Mouse (Mus musculus) limb, embryonic 11.5 days (tissue): ENCODE data around the gene Pde1a. TPM values are rescaled to one million over a fixed set of nuclear protein-coding genes. Genes with fewer than 3 reads are reported as not detected.

Experiments used
- ATAC-seq: fragments of 200-750 bp; cut with Nextera tagmentation; 2 replicates; pipeline ENCODE4 v1.8.0; 2017; ENCODE audit warnings: low read depth; ENCODE audit not compliant: insufficient number of reproducible peaks, low FRiP score, low TSS enrichment
- DNase-seq: peaks from one replicate; pipeline ENCODE4 v3.0.0-alpha.2; 2015; ENCODE audit warnings: low spot score
- H3K27ac ChIP-seq: fragments of 300-500 bp; sonication (generic); replicated peaks from 2 replicates; pipeline ENCODE4 v1.5.1; 2014; ENCODE audit warnings: low read depth, mild to moderate bottlenecking, low read length
- H3K27me3 ChIP-seq: fragments of 300-500 bp; sonication (generic); 2 replicates; pipeline ENCODE4 v1.6.1; 2014; ENCODE audit warnings: mild to moderate bottlenecking, low read length, mixed read lengths; ENCODE audit not compliant: control insufficient read depth, insufficient read depth
- H3K36me3 ChIP-seq: fragments of 300-500 bp; sonication (generic); 2 replicates; pipeline ENCODE4 v1.6.1; 2014; ENCODE audit warnings: mild to moderate bottlenecking, low read length, moderate library complexity, mixed read lengths; ENCODE audit not compliant: control insufficient read depth, insufficient read depth
- H3K4me1 ChIP-seq: fragments of 300-500 bp; sonication (generic); 2 replicates; pipeline ENCODE4 v1.6.1; 2014; ENCODE audit warnings: low read length, mixed read lengths; ENCODE audit not compliant: control insufficient read depth, insufficient read depth
- H3K4me2 ChIP-seq: fragments of 300-500 bp; sonication (generic); 2 replicates; pipeline ENCODE4 v1.6.1; 2014; ENCODE audit warnings: low read depth, mild to moderate bottlenecking, moderate library complexity; ENCODE audit not compliant: severe bottlenecking
- H3K4me3 ChIP-seq: fragments of 300-500 bp; sonication (generic); 2 replicates; pipeline ENCODE4 v1.5.1; 2014; ENCODE audit warnings: low read depth, low read length
- H3K9ac ChIP-seq: fragments of 300-500 bp; sonication (generic); 2 replicates; pipeline ENCODE4 v1.6.1; 2014; ENCODE audit warnings: mild to moderate bottlenecking, low read length
- H3K9me3 ChIP-seq: fragments of 300-500 bp; sonication (generic); 2 replicates; pipeline ENCODE4 v1.6.1; 2016; ENCODE audit warnings: low read length; ENCODE audit not compliant: control insufficient read depth
- WGBS: fragments of 180-500 bp; shearing (Covaris S2); extraction: QIAGEN DNeasy Blood & Tissue Kit; methylation state at CpG from one replicate; pipeline ENCODE4 v1.1.7; 2014; 5-methylcytosine and 5-hydroxymethylcytosine counted together
- polyA plus RNA-seq: library from polyadenylated mRNA; unstranded; fragments of >200 nt; fragmentation: Nextera tagmentation; extraction: Ambion mirVana; gene quantifications from 2 replicates; pipeline ENCODE4 v1.2.1, GENCODE M21; 2014

Pde1a gene
- polyA plus RNA-seq, 1 experiment from 2014 or later: 0.68 TPM

DNA sequence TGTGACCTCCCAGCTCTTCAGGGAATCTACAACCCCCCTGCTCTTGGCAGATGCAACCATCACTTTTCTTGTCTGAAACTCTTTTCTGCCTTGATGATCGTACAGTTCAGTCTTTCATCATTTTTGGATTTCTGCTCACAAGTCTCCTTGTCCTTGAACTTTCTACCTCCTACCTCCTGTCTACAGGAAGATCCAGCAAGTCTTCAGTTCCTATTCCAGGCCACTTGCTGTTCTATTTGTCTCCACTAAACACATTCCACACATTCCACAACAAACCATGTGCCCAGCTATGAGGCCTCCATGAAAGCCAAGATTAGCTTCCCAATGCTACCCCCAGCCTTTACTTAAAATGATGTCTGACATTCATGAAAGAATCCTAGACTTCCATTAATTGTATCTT lies 163.2 kb downstream of the Pde1a start:
- H3K36me3 ChIP-seq: no peaks in the 10 kb centered on the region
- H3K27me3 ChIP-seq: no peaks in the 10 kb centered on the region
- H3K4me1 ChIP-seq: no peaks in the 10 kb centered on the region
- H3K9ac ChIP-seq: no peak overlapping the region
- no peak for ATAC-seq
- no peak overlapping the region for H3K4me3 ChIP-seq
- no peak for DNase-seq
- no peak overlapping the region for H3K27ac ChIP-seq
- H3K4me2 ChIP-seq: no peak overlapping the region
- 92% methylated on average over 1 of the region's 1 CpGs for WGBS
- no peaks in the 10 kb centered on the region for H3K9me3 ChIP-seq

DNA sequence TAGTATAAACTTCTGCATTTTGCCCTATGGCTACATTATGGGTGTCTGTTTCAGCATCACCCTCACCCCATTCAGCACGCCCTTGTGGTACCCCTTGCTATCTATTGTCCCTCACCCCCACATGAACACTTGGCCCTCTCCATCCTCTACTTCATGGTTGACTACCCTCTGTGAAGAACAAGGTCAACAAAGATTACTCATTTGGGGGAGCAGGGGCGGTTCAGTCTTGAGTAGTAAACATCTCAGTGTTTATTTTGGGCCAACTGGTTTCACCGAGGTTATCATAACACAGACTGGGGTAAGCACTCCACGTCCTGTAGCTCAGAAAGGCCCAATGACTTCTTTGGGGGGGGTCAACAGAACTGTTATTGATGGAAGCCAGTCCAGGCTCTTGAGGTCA lies 164.3 kb downstream of the Pde1a start:
- no peak overlapping the region for H3K27ac ChIP-seq
- H3K27me3 ChIP-seq: no peaks in the 10 kb centered on the region
- no peaks in the 10 kb centered on the region for H3K36me3 ChIP-seq
- no peaks in the 10 kb centered on the region for H3K9me3 ChIP-seq
- H3K4me2 ChIP-seq: no peak overlapping the region
- H3K4me3 ChIP-seq: no peak overlapping the region
- no peak overlapping the region for H3K9ac ChIP-seq
- H3K4me1 ChIP-seq: no peaks in the 10 kb centered on the region
- 81% methylated on average over 4 of the region's 4 CpGs for WGBS
- ATAC-seq (no peak), DNase-seq (no peak)

DNA sequence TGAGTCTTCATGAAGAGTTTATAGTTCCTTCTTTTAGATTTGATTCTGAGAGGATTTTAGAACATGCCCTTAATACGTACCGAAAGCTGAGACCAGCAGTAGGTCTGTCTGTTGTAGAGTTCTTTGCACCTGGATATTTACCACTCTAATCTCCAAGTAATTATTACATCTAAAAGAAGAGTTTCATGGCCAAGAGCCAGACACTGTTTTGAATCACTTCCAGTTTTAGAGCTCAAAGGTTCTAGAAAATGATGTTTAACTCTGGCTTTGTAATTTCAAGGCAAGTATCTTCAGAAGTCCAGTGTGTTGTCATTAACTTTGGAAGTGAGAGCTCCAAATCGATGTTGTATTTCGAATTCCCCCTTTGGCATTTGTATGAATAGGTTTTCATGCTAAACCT lies 167.8 kb downstream of the Pde1a start:
- no peaks in the 10 kb centered on the region for H3K36me3 ChIP-seq
- H3K4me1 ChIP-seq: no peaks in the 10 kb centered on the region
- no peak for DNase-seq
- no peak overlapping the region for H3K4me3 ChIP-seq
- H3K9me3 ChIP-seq: no peaks in the 10 kb centered on the region
- H3K27ac ChIP-seq: no peak overlapping the region
- H3K4me2 ChIP-seq: no peak overlapping the region
- 88% methylated on average over 4 of the region's 4 CpGs for WGBS
- no peak overlapping the region for H3K9ac ChIP-seq
- no peaks in the 10 kb centered on the region for H3K27me3 ChIP-seq
- no peak for ATAC-seq

DNA sequence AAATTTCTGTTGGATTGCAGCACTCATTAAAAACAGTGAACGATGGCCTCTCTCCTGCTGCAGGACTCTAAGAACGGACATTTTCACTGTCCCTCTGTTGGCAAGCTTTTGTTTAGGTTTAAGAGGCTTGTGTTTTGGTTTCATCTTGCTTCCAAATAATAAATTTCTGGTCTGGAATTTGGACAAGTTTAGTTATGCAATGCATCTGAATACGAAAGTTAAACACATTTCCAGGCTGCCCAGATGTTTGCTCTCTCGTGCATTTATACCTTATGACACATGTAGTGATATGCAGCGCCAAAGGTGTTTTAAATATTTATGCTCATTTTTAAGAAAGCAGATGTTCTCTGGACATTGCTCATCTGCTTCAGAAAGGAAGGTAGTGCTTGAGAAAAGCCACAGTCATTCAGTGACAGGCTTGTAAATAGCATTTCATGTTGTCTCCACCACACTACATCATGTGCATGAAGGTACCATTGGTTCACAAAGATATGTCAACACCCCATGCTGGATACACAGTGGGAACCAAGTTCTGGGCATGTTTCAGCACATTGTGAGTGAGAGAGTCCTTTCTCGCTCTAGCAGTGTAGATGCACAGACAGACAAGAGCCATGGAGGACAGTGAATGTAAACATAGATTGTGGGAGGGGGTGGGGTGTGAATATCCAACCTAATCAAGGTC lies 171.5 kb downstream of the Pde1a start:
- no peak overlapping the region for H3K4me2 ChIP-seq
- H3K36me3 ChIP-seq: no peaks in the 10 kb centered on the region
- no peaks in the 10 kb centered on the region for H3K4me1 ChIP-seq
- DNase-seq (no peak), ATAC-seq (no peak)
- no peak overlapping the region for H3K4me3 ChIP-seq
- H3K9me3 ChIP-seq: no peaks in the 10 kb centered on the region
- H3K9ac ChIP-seq: no peak overlapping the region
- 84% methylated on average over 6 of the region's 6 CpGs for WGBS
- H3K27ac ChIP-seq: no peak overlapping the region
- H3K27me3 ChIP-seq: no peaks in the 10 kb centered on the region

DNA sequence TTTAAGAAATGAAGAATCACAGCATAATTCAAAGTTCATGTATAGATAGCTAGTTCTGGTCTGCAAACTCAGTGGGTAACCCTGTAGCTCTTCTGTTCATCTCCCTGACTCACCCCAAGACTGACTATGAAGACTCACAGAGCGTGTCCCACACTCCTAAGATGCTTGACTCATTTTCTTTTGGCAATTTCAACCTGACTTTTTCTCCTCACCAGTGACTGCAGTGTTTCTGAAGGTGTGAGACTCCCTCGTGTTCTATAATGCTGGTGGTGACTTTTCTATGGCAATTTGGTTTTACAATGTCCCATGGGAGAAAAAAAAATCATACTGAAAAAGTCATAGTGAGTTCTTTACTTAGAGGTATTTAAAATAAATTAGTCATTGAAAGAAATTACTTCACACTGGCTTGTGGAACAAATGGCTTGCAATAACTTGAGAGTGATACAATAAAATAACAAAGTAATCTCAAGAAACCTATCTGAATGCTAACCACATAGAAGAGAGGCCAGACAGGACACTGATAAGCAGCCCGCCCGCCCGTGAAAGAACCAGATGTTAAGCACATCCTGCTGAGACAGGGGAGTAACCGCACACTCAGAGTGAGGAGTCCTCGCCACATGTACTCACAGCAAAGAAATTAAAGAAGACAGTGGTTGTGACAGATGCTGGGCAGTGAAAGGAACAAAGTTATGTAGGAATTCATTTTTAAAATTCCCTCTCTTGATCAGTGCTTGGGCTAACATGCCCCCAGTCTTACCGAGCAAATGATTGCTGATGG lies 183.2 kb downstream of the Pde1a start:
- Histone ChIP-seq H3K4me2 (no peak overlapping the region), H3K27me3 (no peaks in the 10 kb centered on the region), H3K9ac (no peak overlapping the region), H3K9me3 (no peaks in the 10 kb centered on the region), H3K36me3 (no peaks in the 10 kb centered on the region), H3K27ac (no peak overlapping the region), H3K4me3 (no peak overlapping the region), H3K4me1 (no peaks in the 10 kb centered on the region)
- WGBS: 69% methylated on average over 8 of the region's 8 CpGs
- DNase-seq (no peak), ATAC-seq (no peak)

DNA sequence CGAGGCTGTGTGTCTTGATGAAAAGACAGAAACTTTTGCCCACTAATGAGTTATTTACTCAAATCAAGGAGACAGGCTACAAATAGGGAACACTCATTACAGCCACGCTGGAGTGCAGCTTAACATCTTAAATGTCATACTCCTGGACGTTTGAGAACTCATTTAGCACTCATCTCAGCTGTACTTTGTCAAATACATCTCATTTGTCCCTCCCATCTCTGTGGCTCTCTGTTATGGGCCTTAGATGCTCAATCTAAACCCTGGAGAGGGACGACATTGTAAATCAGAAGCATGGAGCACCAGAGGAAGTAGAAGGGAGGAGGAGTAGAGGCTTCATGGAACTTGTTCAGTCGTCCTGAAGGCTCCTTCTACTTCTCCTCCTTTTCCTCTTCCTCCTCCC lies 194.6 kb downstream of the Pde1a start:
- no peaks in the 10 kb centered on the region for H3K27me3 ChIP-seq
- H3K36me3 ChIP-seq: no peaks in the 10 kb centered on the region
- H3K4me1 ChIP-seq: no peaks in the 10 kb centered on the region
- no peak for ATAC-seq
- no peaks in the 10 kb centered on the region for H3K9me3 ChIP-seq
- 54% methylated on average over 5 of the region's 5 CpGs for WGBS
- no peak overlapping the region for H3K27ac ChIP-seq
- no peak overlapping the region for H3K4me2 ChIP-seq
- no peak overlapping the region for H3K9ac ChIP-seq
- no peak for DNase-seq
- H3K4me3 ChIP-seq: no peak overlapping the region

DNA sequence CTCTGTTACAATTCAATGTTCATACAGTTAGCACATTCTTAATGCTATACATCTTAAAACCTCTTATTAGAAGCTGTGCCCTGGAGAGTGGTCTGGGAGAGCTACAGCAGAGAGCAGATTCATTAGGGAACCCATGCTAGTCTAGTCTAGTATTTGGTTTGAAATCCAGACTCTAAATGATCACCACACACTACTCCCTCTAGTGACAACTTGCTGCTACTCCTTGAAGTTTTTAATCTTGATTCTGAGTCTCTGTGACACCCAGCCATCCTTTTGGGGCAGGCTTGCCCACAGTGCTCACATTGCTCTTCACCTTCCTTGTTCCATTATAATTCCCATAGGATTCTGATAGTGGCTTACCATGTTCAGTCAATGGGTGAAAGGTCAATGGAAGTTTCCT lies 206.9 kb downstream of the Pde1a start:
- Histone ChIP-seq H3K9ac (no peak overlapping the region), H3K9me3 (no peaks in the 10 kb centered on the region), H3K4me2 (no peak overlapping the region), H3K36me3 (no peaks in the 10 kb centered on the region), H3K4me1 (no peaks in the 10 kb centered on the region), H3K27me3 (no peaks in the 10 kb centered on the region), H3K27ac (no peak overlapping the region), H3K4me3 (no peak overlapping the region)
- ATAC-seq (no peak), DNase-seq (no peak)

DNA sequence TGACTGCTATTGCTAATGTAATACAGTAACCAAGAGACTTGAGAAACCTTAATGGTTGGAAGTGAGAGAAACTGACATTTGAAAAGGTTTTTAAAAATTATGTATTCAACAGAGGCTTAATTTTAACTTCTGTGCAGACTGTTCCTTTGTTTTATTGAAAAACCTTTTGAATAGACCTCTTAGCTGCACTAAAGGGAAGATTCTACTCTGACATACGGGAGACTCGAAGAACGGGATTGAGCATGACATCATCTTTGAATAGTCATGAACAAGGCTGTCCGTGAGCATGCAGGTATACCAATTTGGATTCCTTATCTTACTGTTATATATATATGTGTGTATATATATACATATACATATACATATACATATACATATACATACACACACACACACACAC lies 207.9 kb downstream of the Pde1a start:
- no peak overlapping the region for H3K4me3 ChIP-seq
- H3K27me3 ChIP-seq: no peaks in the 10 kb centered on the region
- ATAC-seq: no peak
- no peaks in the 10 kb centered on the region for H3K9me3 ChIP-seq
- no peaks in the 10 kb centered on the region for H3K36me3 ChIP-seq
- no peak overlapping the region for H3K27ac ChIP-seq
- no peak overlapping the region for H3K4me2 ChIP-seq
- DNase-seq: no peak
- no peaks in the 10 kb centered on the region for H3K4me1 ChIP-seq
- no peak overlapping the region for H3K9ac ChIP-seq
- 92% methylated on average over 4 of the region's 4 CpGs for WGBS
